Mouse (Mus musculus): Measurements from ENCODE around the gene Capn15. TPM values are rescaled to one million over a fixed set of nuclear protein-coding genes. Genes with fewer than 3 reads are reported as not detected.

Gene Capn15
- polyA plus RNA-seq, 1 experiment from 2014 or later = 21.1 TPM

DNA sequence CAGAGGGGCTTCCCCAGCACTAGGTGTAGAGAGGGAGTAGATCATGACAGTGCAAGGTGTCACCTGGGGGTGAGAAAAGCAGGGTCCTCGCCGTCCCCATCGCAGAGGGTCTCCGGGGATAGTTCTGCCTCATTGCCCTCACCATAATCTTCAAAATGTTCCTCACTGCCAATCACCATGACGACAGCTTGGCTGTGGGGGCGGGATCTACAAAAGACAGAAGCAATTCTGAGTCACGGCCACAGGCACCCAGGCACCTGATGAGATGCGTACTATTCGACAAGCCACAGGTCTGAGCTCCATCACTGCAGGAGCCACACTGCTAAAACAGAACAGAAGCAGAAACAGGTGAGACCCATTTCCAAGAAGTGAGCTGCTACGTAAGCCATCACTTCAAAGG lies 28.1 kb upstream of the Capn15 start:
- Histone ChIP-seq H3K4me3 (replicated peaks) (no peak overlapping the region), H3K27me3 (no peaks in the 10 kb centered on the region), H3K9ac (replicated peaks) (no peak overlapping the region), H3K27ac (no peak overlapping the region), H3K36me3 (peaks cover 61% of the 10 kb centered on the region), H3K9me3 (no peaks in the 10 kb centered on the region), H3K4me2 (replicated peaks) (no peak overlapping the region), H3K4me1 (replicated peaks) (no peaks in the 10 kb centered on the region)
- 78% methylated on average over 10 of the region's 10 CpGs for WGBS
- no peak for ATAC-seq

- no peaks in the 10 kb centered on the region for H3K4me1 ChIP-seq (replicated peaks)
- no peak overlapping the region for H3K4me3 ChIP-seq (replicated peaks)
- H3K27ac ChIP-seq = no peak overlapping the region
- WGBS = 12% methylated on average over 15 of the region's 15 CpGs
- H3K27me3 ChIP-seq = no peaks in the 10 kb centered on the region
- H3K4me2 ChIP-seq (replicated peaks) = no peak overlapping the region; the same call in 1 of the 2 replicates
- H3K36me3 ChIP-seq = peaks cover 69% of the 10 kb centered on the region
- no peak overlapping the region for H3K9ac ChIP-seq (replicated peaks)
- no peaks in the 10 kb centered on the region for H3K9me3 ChIP-seq
- ATAC-seq = peak; percentile 65
Observed at GRCm38 (mm10) chr17:26011841-26012460, 26.4 kb upstream of the Capn15 start.

GRCm38 (mm10) chr17:26009540-26009939 lies 23.9 kb upstream of the Capn15 start:
- Histone ChIP-seq H3K36me3 (peaks cover 75% of the 10 kb centered on the region), H3K9me3 (no peaks in the 10 kb centered on the region), H3K4me2 (replicated peaks) (no peak overlapping the region), H3K9ac (replicated peaks) (no peak overlapping the region), H3K27me3 (no peaks in the 10 kb centered on the region), H3K27ac (peak overlapping the region; percentile 42), H3K4me3 (replicated peaks) (no peak overlapping the region), H3K4me1 (replicated peaks) (no peaks in the 10 kb centered on the region)
- ATAC-seq = peak; percentile 86
- WGBS = 33% methylated on average over 4 of the region's 4 CpGs

DNA sequence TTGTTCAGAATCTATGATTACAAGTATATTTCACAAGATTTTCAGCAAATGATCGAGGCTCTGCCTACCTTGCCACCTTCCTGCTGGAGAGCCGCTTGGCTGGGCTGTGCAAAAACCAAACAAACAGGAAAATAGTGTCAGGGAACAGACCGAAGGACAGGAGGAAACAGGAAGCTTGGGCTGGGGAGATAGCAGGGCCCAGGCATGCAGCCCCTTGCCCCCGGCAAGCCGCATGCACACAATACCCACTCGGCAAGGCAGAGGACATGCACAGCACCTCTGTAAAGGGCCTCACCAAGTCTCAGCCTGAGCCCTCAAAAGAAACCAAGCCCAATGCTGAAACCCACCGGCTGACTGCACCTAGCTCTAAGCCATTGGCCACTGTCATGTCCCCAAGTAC lies 23.2 kb upstream of the Capn15 start:
- Histone ChIP-seq H3K36me3 (peaks cover 75% of the 10 kb centered on the region), H3K27me3 (no peaks in the 10 kb centered on the region), H3K27ac (peak overlapping the region; percentile 42; the same call in 1 of the 2 replicates), H3K4me2 (replicated peaks) (no peak overlapping the region), H3K4me1 (replicated peaks) (no peaks in the 10 kb centered on the region), H3K9ac (replicated peaks) (no peak overlapping the region), H3K9me3 (no peaks in the 10 kb centered on the region), H3K4me3 (replicated peaks) (no peak overlapping the region)
- ATAC-seq = no peak
- WGBS = 91% methylated on average over 7 of the region's 7 CpGs

DNA sequence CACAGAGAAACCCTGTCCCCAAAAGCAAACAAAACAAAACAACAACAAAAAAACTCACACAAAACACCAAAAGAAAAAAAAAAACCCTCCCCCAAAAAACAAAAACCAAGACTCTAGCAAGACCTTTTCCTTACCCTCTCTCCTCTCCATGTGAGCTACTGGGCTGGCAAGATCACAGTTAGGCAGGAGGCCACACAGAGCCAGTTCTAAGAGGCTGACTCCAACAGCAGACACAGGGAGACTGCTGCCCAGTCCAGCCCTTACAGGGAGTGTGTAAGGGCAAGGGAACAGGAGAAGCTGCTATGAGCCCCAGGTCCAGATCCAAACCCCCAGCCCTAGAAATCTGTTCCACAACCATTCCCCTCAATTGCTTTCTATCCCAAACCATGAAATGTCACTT lies 22.7 kb upstream of the Capn15 start:
- H3K27ac ChIP-seq = no peak overlapping the region

GRCm38 (mm10) chr17:26007646-26008045 lies 22.1 kb upstream of the Capn15 start:
- no peak overlapping the region for H3K9ac ChIP-seq (replicated peaks)
- no peak overlapping the region for H3K4me3 ChIP-seq (replicated peaks)
- H3K27me3 ChIP-seq = no peaks in the 10 kb centered on the region
- H3K9me3 ChIP-seq = no peaks in the 10 kb centered on the region
- H3K4me1 ChIP-seq (replicated peaks) = no peaks in the 10 kb centered on the region
- ATAC-seq = no peak
- H3K4me2 ChIP-seq (replicated peaks) = no peak overlapping the region
- H3K27ac ChIP-seq = no peak overlapping the region
- WGBS = 84% methylated on average over 2 of the region's 2 CpGs
- H3K36me3 ChIP-seq = peaks cover 76% of the 10 kb centered on the region

More for the DNA sequence above, 22.7 kb upstream of the Capn15 start:
- ATAC-seq = no peak
- Histone ChIP-seq H3K9me3 (no peaks in the 10 kb centered on the region), H3K4me2 (replicated peaks) (no peak overlapping the region), H3K27me3 (no peaks in the 10 kb centered on the region), H3K36me3 (peaks cover 73% of the 10 kb centered on the region), H3K4me1 (replicated peaks) (no peaks in the 10 kb centered on the region), H3K4me3 (replicated peaks) (no peak overlapping the region), H3K9ac (replicated peaks) (no peak overlapping the region)

GRCm38 (mm10) chr17:26005731-26006450 lies 20.3 kb upstream of the Capn15 start:
- no peak overlapping the region for H3K4me3 ChIP-seq (replicated peaks)
- H3K9me3 ChIP-seq = no peaks in the 10 kb centered on the region
- H3K27ac ChIP-seq = no peak overlapping the region
- no peak for ATAC-seq
- H3K27me3 ChIP-seq = no peaks in the 10 kb centered on the region
- no peak overlapping the region for H3K4me2 ChIP-seq (replicated peaks)
- 86% methylated on average over 10 of the region's 10 CpGs for WGBS
- H3K9ac ChIP-seq (replicated peaks) = no peak overlapping the region
- H3K36me3 ChIP-seq = peaks cover 81% of the 10 kb centered on the region
- no peaks in the 10 kb centered on the region for H3K4me1 ChIP-seq (replicated peaks)

DNA sequence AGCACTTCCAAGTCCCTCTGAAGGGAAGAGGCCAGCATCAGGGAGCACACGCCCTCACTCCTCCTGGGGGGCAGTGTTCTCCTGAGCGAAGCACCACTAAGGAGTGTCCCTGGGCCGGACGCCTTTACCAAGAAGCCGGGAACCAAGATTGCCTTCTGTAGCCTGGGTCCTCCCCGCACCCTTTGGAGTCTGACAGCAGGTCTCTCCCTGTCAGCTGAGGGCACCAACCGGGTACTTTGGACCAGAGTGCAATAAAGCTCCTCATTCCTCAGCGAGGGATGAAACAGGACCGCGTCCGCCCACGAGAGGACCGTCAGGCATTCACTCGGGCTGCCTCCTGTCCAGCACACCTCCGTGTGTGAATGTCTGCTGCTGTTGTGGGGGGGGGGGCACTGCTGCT lies 19.1 kb upstream of the Capn15 start:
- Histone ChIP-seq H3K4me2 (replicated peaks) (no peak overlapping the region), H3K4me3 (replicated peaks) (no peak overlapping the region), H3K9ac (replicated peaks) (no peak overlapping the region), H3K27ac (no peak overlapping the region), H3K27me3 (no peaks in the 10 kb centered on the region), H3K4me1 (replicated peaks) (no peaks in the 10 kb centered on the region), H3K9me3 (no peaks in the 10 kb centered on the region), H3K36me3 (peaks cover 77% of the 10 kb centered on the region)
- 93% methylated on average over 15 of the region's 15 CpGs for WGBS
- ATAC-seq = no peak

- 96% methylated on average over 2 of the region's 2 CpGs for WGBS
- no peaks in the 10 kb centered on the region for H3K9me3 ChIP-seq
Observed at GRCm38 (mm10) chr17:26003864-26004263, 18.3 kb upstream of the Capn15 start.

GRCm38 (mm10) chr17:25998425-25998824 lies 12.8 kb upstream of the Capn15 start:
- Histone ChIP-seq H3K27me3 (no peaks in the 10 kb centered on the region), H3K9me3 (no peaks in the 10 kb centered on the region), H3K4me2 (replicated peaks) (no peak overlapping the region), H3K9ac (replicated peaks) (no peak overlapping the region), H3K36me3 (peaks cover 81% of the 10 kb centered on the region), H3K4me3 (replicated peaks) (no peak overlapping the region), H3K27ac (no peak overlapping the region), H3K4me1 (replicated peaks) (no peaks in the 10 kb centered on the region)
- no peak for ATAC-seq
- WGBS = 88% methylated on average over 11 of the region's 11 CpGs

More at GRCm38 (mm10) chr17:26003864-26004263, 18.3 kb upstream of the Capn15 start:
- Histone ChIP-seq H3K36me3 (peaks cover 82% of the 10 kb centered on the region), H3K4me1 (replicated peaks) (no peaks in the 10 kb centered on the region), H3K9ac (replicated peaks) (no peak overlapping the region), H3K27ac (no peak overlapping the region), H3K27me3 (no peaks in the 10 kb centered on the region), H3K4me3 (replicated peaks) (no peak overlapping the region), H3K4me2 (replicated peaks) (no peak overlapping the region)
- ATAC-seq = no peak

- peaks cover 95% of the 10 kb centered on the region for H3K36me3 ChIP-seq
Observed at GRCm38 (mm10) chr17:25993489-25993888, 7.9 kb upstream of the Capn15 start.

GRCm38 (mm10) chr17:25992274-25992673 lies 6.7 kb upstream of the Capn15 start:
- no peak overlapping the region for H3K4me2 ChIP-seq (replicated peaks)
- H3K9me3 ChIP-seq = no peaks in the 10 kb centered on the region
- H3K4me3 ChIP-seq (replicated peaks) = no peak overlapping the region
- H3K9ac ChIP-seq (replicated peaks) = no peak overlapping the region
- no peaks in the 10 kb centered on the region for H3K27me3 ChIP-seq
- no peaks in the 10 kb centered on the region for H3K4me1 ChIP-seq (replicated peaks)
- no peak for ATAC-seq
- peaks cover 89% of the 10 kb centered on the region for H3K36me3 ChIP-seq
- whole genome bisulfite sequencing = 96% methylated on average over 4 of the region's 4 CpGs
- H3K27ac ChIP-seq = no peak overlapping the region

More at GRCm38 (mm10) chr17:25993489-25993888, 7.9 kb upstream of the Capn15 start:
- ATAC-seq = no peak
- no peaks in the 10 kb centered on the region for H3K9me3 ChIP-seq
- H3K4me2 ChIP-seq (replicated peaks) = no peak overlapping the region
- H3K27ac ChIP-seq = no peak overlapping the region
- WGBS = 96% methylated on average over 3 of the region's 3 CpGs
- no peaks in the 10 kb centered on the region for H3K4me1 ChIP-seq (replicated peaks)
- no peaks in the 10 kb centered on the region for H3K27me3 ChIP-seq
- no peak overlapping the region for H3K4me3 ChIP-seq (replicated peaks)
- no peak overlapping the region for H3K9ac ChIP-seq (replicated peaks)
